Mouse (Mus musculus): ENCODE results near the gene Tenm3.
A peak's percentile ranks its signal among the peaks of the same experiment; 100 is the strongest.

Tenm3 gene

GRCm38 (mm10) chr8:48843931-48844285 is at the start of gene Tenm3:
Gene Tenm3 (minus strand): TSS chr8:48843951.
- DNase-seq (ENCODE audit: low read depth, low spot score): peak; percentile 69

- no peak for DNase-seq (ENCODE audit: low read depth, low spot score)
Observed at GRCm38 (mm10) chr8:48890216-48890765, 46.5 kb upstream of the Tenm3 start.

- DNase-seq (ENCODE audit: low read depth, low spot score): no peak
Observed at GRCm38 (mm10) chr8:48884270-48884669, 40.5 kb upstream of the Tenm3 start.

- DNase-seq (ENCODE audit: low read depth, low spot score): no peak
Observed at GRCm38 (mm10) chr8:48880585-48880984, 36.8 kb upstream of the Tenm3 start.

GRCm38 (mm10) chr8:48865972-48866371 is 22.2 kb upstream of the Tenm3 start:
- DNase-seq (ENCODE audit: low read depth, low spot score): no peak

- DNase-seq (ENCODE audit: low read depth, low spot score): no peak
Observed at GRCm38 (mm10) chr8:48865485-48865884, 21.7 kb upstream of the Tenm3 start.

- no peak for DNase-seq (ENCODE audit: low read depth, low spot score)
Observed at GRCm38 (mm10) chr8:48850223-48851010, 6.7 kb upstream of the Tenm3 start.

- no peak for DNase-seq (ENCODE audit: low read depth, low spot score)
Observed at GRCm38 (mm10) chr8:48849091-48849616, 5.4 kb upstream of the Tenm3 start.

- peak; percentile 35 for DNase-seq (ENCODE audit: low read depth, low spot score)
Observed at GRCm38 (mm10) chr8:48844961-48845360, 1.2 kb upstream of the Tenm3 start.

GRCm38 (mm10) chr8:48844370-48844905 is 687 bp upstream of the Tenm3 start:
- peak; percentile 28 for DNase-seq (ENCODE audit: low read depth, low spot score)

- peak; percentile 87 for DNase-seq (ENCODE audit: low read depth, low spot score)
Observed at GRCm38 (mm10) chr8:48842991-48843930, 490 bp downstream of the Tenm3 start.

GRCm38 (mm10) chr8:48842516-48842990 is 1.2 kb downstream of the Tenm3 start:
- DNase-seq (ENCODE audit: low read depth, low spot score): no peak

GRCm38 (mm10) chr8:48842035-48842434 is 1.7 kb downstream of the Tenm3 start:
- no peak for DNase-seq (ENCODE audit: low read depth, low spot score)

- peak; percentile 12 for DNase-seq (ENCODE audit: low read depth, low spot score)
Observed at GRCm38 (mm10) chr8:48835745-48836144, 8.0 kb downstream of the Tenm3 start.

GRCm38 (mm10) chr8:48827454-48827853 is 16.3 kb downstream of the Tenm3 start:
- peak; percentile 59 for DNase-seq (ENCODE audit: low read depth, low spot score)

GRCm38 (mm10) chr8:48825666-48826065 is 18.1 kb downstream of the Tenm3 start:
- no peak for DNase-seq (ENCODE audit: low read depth, low spot score)

GRCm38 (mm10) chr8:48822291-48822690 is 21.5 kb downstream of the Tenm3 start:
- no peak for DNase-seq (ENCODE audit: low read depth, low spot score)

GRCm38 (mm10) chr8:48819962-48820361 is 23.8 kb downstream of the Tenm3 start:
- no peak for DNase-seq (ENCODE audit: low read depth, low spot score)

- no peak for DNase-seq (ENCODE audit: low read depth, low spot score)
Observed at GRCm38 (mm10) chr8:48819348-48819747, 24.4 kb downstream of the Tenm3 start.

- DNase-seq (ENCODE audit: low read depth, low spot score): peak; percentile 86
Observed at GRCm38 (mm10) chr8:48816941-48817340, 26.8 kb downstream of the Tenm3 start.

GRCm38 (mm10) chr8:48812196-48812741 is 31.5 kb downstream of the Tenm3 start:
- DNase-seq (ENCODE audit: low read depth, low spot score): peak; percentile 31
